Mouse (Mus musculus) hindbrain, embryonic 15.5 days (tissue): ENCODE results near the gene Cog1. TPM values are rescaled to one million over a fixed set of nuclear protein-coding genes. Genes with fewer than 3 reads are reported as not detected.

Source experiments
- ATAC-seq: fragments of 200-750 bp; cut with Nextera tagmentation; 2 replicates; pipeline ENCODE4 v1.8.0; 2017; ENCODE audit warnings: low read depth, moderate number of reproducible peaks, moderate TSS enrichment; ENCODE audit not compliant: low FRiP score
- H3K27ac ChIP-seq: fragments of 300-500 bp; sonication (generic); replicated peaks from 2 replicates; pipeline ENCODE4 v1.5.1; 2015; ENCODE audit warnings: mild to moderate bottlenecking, inconsistent platforms
- H3K27me3 ChIP-seq: fragments of 300-500 bp; sonication (generic); 2 replicates; pipeline ENCODE4 v1.6.1; 2015; ENCODE audit warnings: control low read depth, inconsistent platforms
- H3K36me3 ChIP-seq: fragments of 300-500 bp; sonication (generic); 2 replicates; pipeline ENCODE4 v1.6.1; 2015; ENCODE audit warnings: control low read depth, inconsistent platforms
- H3K4me1 ChIP-seq: fragments of 300-500 bp; sonication (generic); replicated peaks from 2 replicates; pipeline ENCODE4 v1.6.1; 2015; ENCODE audit warnings: control low read depth, inconsistent platforms
- H3K4me2 ChIP-seq: fragments of 300-500 bp; sonication (generic); 2 replicates; pipeline ENCODE4 v1.6.1; 2015; ENCODE audit warnings: moderate library complexity, mild to moderate bottlenecking, inconsistent platforms
- H3K4me3 ChIP-seq: fragments of 300-500 bp; sonication (generic); 2 replicates; pipeline ENCODE4 v1.5.1; 2015; ENCODE audit warnings: mild to moderate bottlenecking, inconsistent platforms
- H3K9ac ChIP-seq: fragments of 300-500 bp; sonication (generic); 2 replicates; pipeline ENCODE4 v1.6.1; 2015; ENCODE audit warnings: inconsistent platforms
- H3K9me3 ChIP-seq: fragments of 300-500 bp; sonication (generic); 2 replicates; pipeline ENCODE4 v1.6.1; 2016; ENCODE audit warnings: control low read depth, inconsistent platforms
- WGBS: fragments of 180-500 bp; shearing (Covaris S2); methylation state at CpG from one replicate; pipeline ENCODE4 v1.1.7; 2015; 5-methylcytosine and 5-hydroxymethylcytosine counted together
- polyA plus RNA-seq: library from polyadenylated mRNA; unstranded; fragments of >200 nt; fragmentation: Nextera tagmentation; extraction: Ambion mirVana; gene quantifications from 2 replicates; pipeline ENCODE4 v1.2.1, GENCODE M21; 2015

Gene Cog1
- polyA plus RNA-seq, 1 experiment from 2014 or later, result 42.6 TPM

DNA sequence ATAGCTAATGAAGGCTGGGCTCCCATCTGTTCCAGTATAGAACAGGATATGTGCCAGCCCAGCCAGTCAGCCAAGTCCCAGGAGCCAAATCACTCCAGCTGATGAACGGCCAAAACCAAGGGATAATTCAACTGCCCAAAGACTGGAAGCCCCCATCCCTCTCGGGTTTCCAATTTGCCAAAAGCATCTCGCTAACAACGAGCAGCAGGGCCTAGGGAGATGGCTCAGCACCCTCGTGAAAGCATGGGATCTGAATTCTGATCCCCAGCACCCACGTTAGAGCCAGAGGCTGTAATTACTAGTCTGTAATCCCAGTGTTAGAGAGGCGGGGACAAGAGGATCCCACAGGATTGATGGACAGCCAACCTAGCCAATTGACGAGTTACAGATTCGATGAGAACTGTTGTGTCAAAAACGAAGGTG, 14.3 kb upstream of the Cog1 start:
- 58% methylated on average over 10 of the region's 10 CpGs for WGBS
- Histone ChIP-seq H3K27ac (no peak overlapping the region), H3K9ac (no peak overlapping the region), H3K9me3 (no peaks in the 10 kb centered on the region), H3K4me3 (no peak overlapping the region), H3K4me1 (no peaks in the 10 kb centered on the region), H3K4me2 (no peak overlapping the region), H3K27me3 (no peaks in the 10 kb centered on the region), H3K36me3 (no peaks in the 10 kb centered on the region)
- peak; percentile 19; the same call in 1 of the 2 replicates for ATAC-seq

DNA sequence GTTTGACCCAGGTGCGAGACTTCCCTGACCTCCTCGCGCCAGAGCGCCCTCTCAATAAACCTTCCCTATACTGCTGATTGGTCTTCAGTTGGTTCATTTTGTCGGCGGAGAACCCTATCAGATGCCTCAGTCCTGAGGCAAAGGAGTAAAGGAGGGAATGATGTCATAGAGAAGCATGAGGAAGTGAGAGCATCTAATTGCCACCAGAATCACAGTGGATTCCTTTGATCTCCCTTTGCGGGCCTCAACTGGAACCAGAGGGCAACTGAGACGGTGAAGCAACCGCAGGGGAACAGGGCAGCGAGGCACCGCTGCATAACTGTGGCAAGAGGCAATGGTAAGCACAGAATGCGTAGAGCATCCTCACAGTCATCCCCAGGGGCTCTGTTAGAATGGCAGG, 10.3 kb upstream of the Cog1 start:
- 90% methylated on average over 12 of the region's 12 CpGs for WGBS
- Histone ChIP-seq H3K4me1 (no peaks in the 10 kb centered on the region), H3K27ac (no peak overlapping the region), H3K27me3 (no peaks in the 10 kb centered on the region), H3K36me3 (no peaks in the 10 kb centered on the region), H3K9ac (no peak overlapping the region), H3K9me3 (no peaks in the 10 kb centered on the region), H3K4me3 (no peak overlapping the region), H3K4me2 (no peak overlapping the region)
- no peak for ATAC-seq

DNA sequence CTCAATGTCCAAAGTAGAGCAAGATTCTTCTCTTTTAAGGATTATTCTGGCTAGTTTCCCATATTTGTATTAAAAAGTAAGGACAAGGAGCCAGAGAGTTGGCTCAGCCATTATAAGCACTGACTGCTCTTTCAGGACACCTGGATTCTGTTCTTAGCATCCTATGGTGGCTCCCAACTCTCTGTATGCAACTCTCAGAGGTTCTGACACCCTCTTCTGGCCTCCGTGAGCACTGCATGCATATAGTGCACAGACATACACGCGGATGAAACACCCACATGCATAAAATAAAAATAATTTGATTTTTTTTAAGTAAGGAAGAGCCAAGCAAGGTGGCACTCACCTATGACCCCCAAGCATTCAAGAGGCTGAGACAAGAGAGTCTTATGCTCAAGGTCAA, 3.8 kb upstream of the Cog1 start:
- Histone ChIP-seq H3K4me3 (no peak overlapping the region), H3K4me2 (no peak overlapping the region), H3K9me3 (no peaks in the 10 kb centered on the region), H3K27ac (no peak overlapping the region), H3K27me3 (no peaks in the 10 kb centered on the region), H3K4me1 (peaks cover 16% of the 10 kb centered on the region), H3K9ac (no peak overlapping the region), H3K36me3 (no peaks in the 10 kb centered on the region)
- WGBS, result 91% methylated on average over 3 of the region's 3 CpGs
- no peak for ATAC-seq

DNA sequence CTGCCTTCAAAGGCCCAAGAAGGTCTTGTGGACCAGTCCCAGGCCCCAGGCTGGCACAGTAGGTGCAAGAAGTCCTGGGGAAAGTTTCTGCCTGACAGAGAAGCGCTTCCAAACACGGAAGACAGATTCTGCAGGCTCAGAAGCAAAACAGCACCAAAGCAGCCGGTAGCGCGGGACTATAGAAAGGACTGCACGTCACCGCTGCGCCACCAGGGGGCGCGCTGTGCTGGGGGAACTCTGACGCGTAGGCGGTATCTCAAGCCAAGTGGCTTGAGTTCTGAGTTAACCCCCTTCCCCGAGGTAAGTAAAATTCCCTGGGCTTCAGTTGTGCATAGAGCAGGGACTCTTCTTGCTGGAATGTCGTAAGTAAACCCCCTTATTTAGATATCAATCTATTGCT, 817 bp upstream of the Cog1 start:
- Histone ChIP-seq H3K9ac (no peak overlapping the region), H3K27ac (no peak overlapping the region), H3K36me3 (peaks cover 13% of the 10 kb centered on the region), H3K4me2 (peak overlapping the region; percentile 66; the same call in 1 of the 2 replicates), H3K9me3 (no peaks in the 10 kb centered on the region), H3K4me3 (no peak overlapping the region), H3K4me1 (peaks cover 35% of the 10 kb centered on the region), H3K27me3 (no peaks in the 10 kb centered on the region)
- ATAC-seq, result no peak
- WGBS, result 4% methylated on average over 15 of the region's 15 CpGs

DNA sequence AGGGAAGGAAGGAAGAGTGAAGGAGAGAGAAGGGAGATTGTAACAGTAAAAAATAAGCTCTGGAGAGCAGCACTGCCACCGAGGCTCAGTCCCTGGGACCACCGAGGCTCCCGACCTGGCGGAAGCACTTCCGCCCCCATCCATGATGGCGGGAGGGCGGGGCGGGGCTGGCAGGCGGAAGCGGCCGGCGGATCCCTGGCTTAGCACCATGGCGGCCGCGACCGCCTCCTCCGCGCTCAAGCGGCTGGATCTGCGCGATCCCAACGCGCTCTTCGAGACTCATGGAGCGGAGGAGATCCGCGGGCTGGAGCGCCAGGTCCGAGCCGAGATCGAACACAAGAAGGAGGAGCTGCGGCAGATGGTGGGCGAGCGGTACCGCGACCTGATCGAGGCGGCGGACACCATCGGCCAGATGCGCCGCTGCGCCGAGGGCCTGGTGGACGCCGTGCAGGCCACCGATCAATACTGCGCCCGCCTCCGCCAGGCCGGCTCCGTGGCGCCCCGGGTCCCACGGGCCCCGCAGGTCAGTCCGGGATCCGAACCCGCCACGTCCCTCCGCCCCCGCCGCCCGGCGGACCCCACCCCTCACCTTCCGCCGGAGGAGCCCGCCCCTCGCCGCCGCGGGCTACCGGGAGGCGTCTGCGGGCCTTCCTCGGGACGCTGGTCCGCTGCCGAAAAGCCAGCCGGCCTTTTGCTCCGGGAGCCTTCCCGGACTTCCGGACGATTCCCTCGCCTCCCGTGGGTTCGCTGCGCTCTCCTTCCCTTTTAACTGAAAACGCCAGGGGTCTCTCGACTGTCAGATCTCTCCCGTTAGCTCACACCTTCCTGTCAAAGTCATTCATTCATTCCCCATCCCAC, 613 bp downstream of the Cog1 start, which contains the start of gene Slc39a11:
TSS of gene Slc39a11 (minus strand) at position 727 of the 858 bp plus-strand sequence.
- H3K4me2 ChIP-seq, result peak within 1 kb of the TSS; percentile 66
- no peaks in the 10 kb centered on the region for H3K27me3 ChIP-seq
- WGBS, result 0% methylated on average over 88 of the region's 91 CpGs
- peak within 1 kb of the TSS; percentile 94 for H3K27ac ChIP-seq
- peaks cover 27% of the 10 kb centered on the region for H3K36me3 ChIP-seq
- H3K4me1 ChIP-seq, result peaks cover 35% of the 10 kb centered on the region
- H3K4me3 ChIP-seq, result peak within 1 kb of the TSS; percentile 91
- H3K9ac ChIP-seq, result peak within 1 kb of the TSS; percentile 96
- peak; percentile 76 for ATAC-seq
- H3K9me3 ChIP-seq, result no peaks in the 10 kb centered on the region

DNA sequence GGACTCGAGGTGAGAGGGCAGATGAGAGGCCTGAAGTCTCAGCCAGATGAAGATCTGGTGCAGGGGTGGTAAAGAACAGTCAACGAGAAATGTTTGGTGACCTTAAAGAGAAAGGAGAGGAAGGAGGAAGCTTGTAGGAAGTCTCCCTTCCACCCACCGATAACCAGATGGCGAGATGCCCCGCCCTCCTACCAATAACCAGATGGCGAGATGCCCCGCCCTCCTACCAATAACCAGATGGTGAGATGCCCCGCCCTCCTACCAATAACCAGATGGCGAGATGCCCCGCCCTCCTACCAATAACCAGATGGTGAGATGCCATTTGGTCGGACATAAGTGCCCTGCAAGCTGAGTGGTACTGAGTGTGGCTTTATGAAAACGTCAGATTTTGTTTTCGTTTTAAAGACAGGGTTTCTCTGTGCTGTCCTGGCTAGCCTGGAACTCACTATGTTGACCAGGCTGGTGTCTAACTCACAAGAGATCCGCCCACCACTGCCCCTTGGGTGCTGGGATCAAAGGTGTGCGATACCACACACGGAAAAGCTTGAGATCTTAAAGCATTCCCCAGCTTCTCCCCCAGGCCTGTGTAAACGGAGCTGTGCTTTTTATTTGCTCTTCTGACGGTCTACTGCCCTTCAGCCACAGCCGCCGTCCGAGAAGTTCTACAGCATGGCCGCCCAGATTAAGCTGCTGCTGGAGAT, 2.4 kb downstream of the Cog1 start:
- Histone ChIP-seq H3K4me2 (peak overlapping the region; percentile 66), H3K9me3 (no peaks in the 10 kb centered on the region), H3K36me3 (peaks cover 39% of the 10 kb centered on the region), H3K27me3 (no peaks in the 10 kb centered on the region), H3K4me3 (no peak overlapping the region), H3K4me1 (peaks cover 42% of the 10 kb centered on the region), H3K27ac (peak overlapping the region; percentile 55; the same call in 1 of the 2 replicates), H3K9ac (no peak overlapping the region)
- WGBS, result 61% methylated on average over 22 of the region's 22 CpGs
- ATAC-seq, result 0 out of 2 replicates have a peak, but pooled peaks have one; percentile 7

DNA sequence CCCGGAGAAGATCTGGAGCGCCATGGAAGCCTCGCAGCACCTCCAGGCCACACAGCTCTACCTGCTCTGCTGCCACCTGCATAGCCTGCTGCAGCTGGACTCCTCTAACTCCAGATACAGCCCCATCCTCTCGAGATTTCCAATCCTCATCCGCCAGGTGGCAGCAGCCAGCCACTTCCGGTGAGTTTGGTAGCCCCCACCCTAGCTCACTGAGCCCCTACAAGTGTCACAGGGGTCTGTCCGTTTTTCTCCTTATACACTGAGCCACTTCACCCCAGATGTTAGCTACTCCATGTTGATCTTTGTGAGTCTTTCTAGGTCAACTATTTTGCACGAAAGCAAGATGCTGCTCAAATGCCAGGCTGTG, 2.9 kb downstream of the Cog1 start:
- Histone ChIP-seq H3K4me2 (0 out of 2 replicates have a peak overlapping the region, but pooled peaks have one; percentile 10), H3K36me3 (peaks cover 44% of the 10 kb centered on the region), H3K27ac (no peak overlapping the region)

DNA sequence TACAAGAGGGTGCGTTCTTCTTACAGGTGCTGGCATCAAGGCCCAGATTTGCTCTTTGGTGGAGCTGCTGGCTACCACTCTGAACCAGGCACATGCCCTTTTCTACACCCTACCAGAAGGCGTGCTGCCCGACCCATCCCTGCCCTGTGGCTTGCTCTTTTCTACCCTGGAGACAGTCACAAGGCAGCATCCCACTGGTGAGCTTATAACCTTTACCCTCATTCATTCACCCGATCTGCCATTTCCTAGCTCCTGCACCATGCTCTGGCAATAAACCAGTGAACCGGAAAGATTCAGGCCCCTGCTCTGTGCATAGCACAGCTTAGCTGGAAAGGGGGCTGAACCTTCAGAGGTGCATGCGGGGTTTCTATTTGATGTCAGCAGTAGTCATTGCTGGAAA, 3.5 kb downstream of the Cog1 start:
- Histone ChIP-seq H3K9ac (no peak overlapping the region), H3K27ac (no peak overlapping the region), H3K4me1 (peaks cover 54% of the 10 kb centered on the region), H3K4me2 (no peak overlapping the region), H3K9me3 (no peaks in the 10 kb centered on the region), H3K4me3 (no peak overlapping the region), H3K36me3 (peaks cover 51% of the 10 kb centered on the region), H3K27me3 (no peaks in the 10 kb centered on the region)
- 88% methylated on average over 6 of the region's 6 CpGs for WGBS
- ATAC-seq, result no peak

More for the DNA sequence above, 2.9 kb downstream of the Cog1 start:
- Histone ChIP-seq H3K4me1 (peaks cover 47% of the 10 kb centered on the region), H3K4me3 (no peak overlapping the region), H3K9ac (no peak overlapping the region), H3K9me3 (no peaks in the 10 kb centered on the region), H3K27me3 (no peaks in the 10 kb centered on the region)
- 44% methylated on average over 8 of the region's 8 CpGs for WGBS
- no peak for ATAC-seq

DNA sequence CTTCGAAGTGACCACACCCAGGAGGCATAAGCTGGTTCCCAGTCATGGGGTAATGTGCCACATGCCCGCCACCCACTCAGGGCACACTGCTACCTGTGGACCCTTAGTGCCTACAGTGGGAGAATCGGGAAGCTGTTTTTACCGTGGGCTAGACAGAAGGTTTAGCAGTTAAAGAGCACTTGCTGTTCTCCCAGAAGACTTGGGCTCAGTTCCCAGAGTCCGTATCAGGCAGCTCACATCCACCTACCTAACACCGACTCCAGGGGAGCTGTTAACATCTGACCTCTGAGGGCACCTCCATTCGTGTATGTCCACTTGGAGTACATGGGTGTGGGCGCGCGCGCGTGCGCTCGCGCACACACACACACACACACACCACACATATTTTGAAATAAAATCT, 5.1 kb downstream of the Cog1 start:
- no peak for ATAC-seq
- peaks cover 43% of the 10 kb centered on the region for H3K4me1 ChIP-seq
- 95% methylated on average over 15 of the region's 15 CpGs for WGBS
- H3K4me3 ChIP-seq, result no peak overlapping the region
- no peak overlapping the region for H3K4me2 ChIP-seq
- H3K9me3 ChIP-seq, result no peaks in the 10 kb centered on the region
- H3K27me3 ChIP-seq, result no peaks in the 10 kb centered on the region
- no peak overlapping the region for H3K9ac ChIP-seq
- H3K27ac ChIP-seq, result no peak overlapping the region
- H3K36me3 ChIP-seq, result peaks cover 65% of the 10 kb centered on the region

DNA sequence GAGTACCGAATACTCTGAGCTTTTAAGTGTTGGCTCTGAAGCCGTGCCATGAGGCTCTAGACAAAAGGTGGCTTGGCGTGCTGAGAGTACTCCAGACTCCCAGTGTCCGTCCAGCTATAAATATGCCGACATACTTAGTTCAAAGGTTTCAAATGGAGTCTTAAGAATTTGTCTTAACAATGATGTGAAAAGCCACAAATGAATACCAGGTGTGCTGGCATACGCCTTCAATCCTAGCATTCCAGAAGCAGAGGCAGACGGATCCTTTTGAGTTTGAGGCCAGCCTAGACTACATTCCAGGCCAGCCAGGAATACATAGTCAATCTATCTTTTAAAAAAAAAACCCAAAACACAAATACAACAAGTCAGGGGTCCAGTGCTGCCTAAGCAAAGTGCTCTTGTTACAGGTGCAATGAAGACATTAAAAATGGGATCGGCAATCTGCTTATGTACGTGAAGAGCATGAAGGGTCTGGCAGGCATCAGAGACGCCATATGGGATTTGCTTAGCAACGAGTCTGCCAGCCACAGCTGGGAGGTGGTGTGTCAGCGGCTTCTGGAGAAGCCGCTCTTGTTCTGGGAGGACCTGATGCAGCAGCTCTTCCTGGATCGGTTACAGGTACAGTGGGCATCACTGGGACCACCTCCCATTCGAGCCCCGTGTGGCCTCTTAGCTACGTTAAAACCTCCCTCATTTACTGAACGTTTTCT, 5.7 kb downstream of the Cog1 start:
- 71% methylated on average over 18 of the region's 18 CpGs for WGBS
- H3K36me3 ChIP-seq, result peaks cover 71% of the 10 kb centered on the region
- peaks cover 42% of the 10 kb centered on the region for H3K4me1 ChIP-seq
- H3K27ac ChIP-seq, result no peak overlapping the region
- H3K9ac ChIP-seq, result no peak overlapping the region
- H3K9me3 ChIP-seq, result no peaks in the 10 kb centered on the region
- no peak overlapping the region for H3K4me2 ChIP-seq
- no peaks in the 10 kb centered on the region for H3K27me3 ChIP-seq
- H3K4me3 ChIP-seq, result no peak overlapping the region
- ATAC-seq, result no peak

DNA sequence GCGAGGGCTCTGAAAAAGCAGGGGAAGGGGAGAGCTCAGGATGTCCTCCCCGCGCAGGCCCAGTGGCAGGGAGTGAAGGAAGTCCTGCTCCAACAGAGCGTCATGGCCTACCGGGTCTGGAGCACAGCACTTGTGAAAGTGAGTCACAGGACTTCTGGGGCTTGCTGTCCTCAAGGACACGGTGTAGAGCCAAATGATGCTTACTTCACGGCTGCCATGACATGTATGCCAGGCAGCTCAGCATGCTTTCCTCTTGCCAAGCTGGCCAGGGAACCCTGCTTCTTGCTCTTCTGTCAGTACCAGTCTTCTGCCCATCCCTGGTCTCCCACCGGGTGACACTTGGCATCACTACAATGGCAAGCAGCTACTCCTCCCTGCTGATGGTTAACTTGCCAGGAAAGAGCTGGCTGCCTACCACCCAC, 7.6 kb downstream of the Cog1 start:
- peaks cover 27% of the 10 kb centered on the region for H3K4me1 ChIP-seq
- peak; percentile 70 for ATAC-seq
- H3K4me3 ChIP-seq, result no peak overlapping the region
- WGBS, result 68% methylated on average over 8 of the region's 8 CpGs
- no peaks in the 10 kb centered on the region for H3K27me3 ChIP-seq
- H3K9ac ChIP-seq, result no peak overlapping the region
- H3K27ac ChIP-seq, result peak overlapping the region; percentile 55
- H3K4me2 ChIP-seq, result no peak overlapping the region
- peaks cover 87% of the 10 kb centered on the region for H3K36me3 ChIP-seq
- no peaks in the 10 kb centered on the region for H3K9me3 ChIP-seq
